Mouse (Mus musculus): ENCODE data around the gene Srek1ip1. TPM values are rescaled to one million over a fixed set of nuclear protein-coding genes. Genes with fewer than 3 reads are reported as not detected.

Gene Srek1ip1
- 33.5 TPM for polyA plus RNA-seq (2014; fragmentation: Illumina TruSeq; extraction: RNeasy Lipid Tissue Mini Kit (QIAGEN cat#74804); ENCODE audit: low read depth, low replicate concordance)

DNA sequence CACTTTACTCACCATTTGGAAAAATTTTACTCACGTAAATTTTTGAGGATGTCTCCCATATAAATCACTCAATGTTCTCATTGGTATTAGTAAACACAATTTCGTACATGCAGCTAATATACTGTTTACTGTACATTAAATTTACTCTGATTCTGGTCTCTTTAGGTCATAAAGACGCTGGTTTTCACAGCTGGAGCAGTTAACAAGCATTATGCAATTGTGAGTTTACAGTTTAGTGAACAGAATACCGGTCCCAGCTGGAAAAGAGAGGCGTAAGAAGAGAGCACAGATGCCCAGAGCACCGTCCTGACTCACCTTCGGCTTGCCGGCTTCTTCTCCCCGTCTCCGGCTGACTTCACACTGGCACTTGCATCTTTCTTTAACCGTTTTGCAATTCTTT is at the start of gene Srek1ip1:
Gene Srek1ip1, plus strand, starts transcription at position 301 of the 400 bp plus-strand sequence.

GRCm38 (mm10) chr13:104816635-104817571 is 24.6 kb downstream of the Srek1ip1 start, which contains the start of gene Cwc27:
Gene Cwc27, minus strand, starts transcription at chr13:104817142.

GRCm38 (mm10) chr13:104863127-104863979 is 71.1 kb downstream of the Srek1ip1 start, which contains the start of gene Shisal2b:
Gene Shisal2b, minus strand, starts transcription at chr13:104863893.

Other genes starting within 250 kb of the Srek1ip1 start
- 11.9 TPM for gene Cwc27, start 24.7 kb downstream of the Srek1ip1 start, polyA plus RNA-seq (2014; fragmentation: Illumina TruSeq; extraction: RNeasy Lipid Tissue Mini Kit (QIAGEN cat#74804); ENCODE audit: low read depth, low replicate concordance)
- gene Shisal2b, start 71.4 kb downstream of the Srek1ip1 start, polyA plus RNA-seq (2014; fragmentation: Illumina TruSeq; extraction: RNeasy Lipid Tissue Mini Kit (QIAGEN cat#74804); ENCODE audit: low read depth, low replicate concordance) = not detected

Measured in liver, adult 10 weeks (tissue).